Mouse (Mus musculus) limb, embryonic 14.5 days (tissue): ENCODE measurements around the gene Eif2ak2. TPM values are rescaled to one million over a fixed set of nuclear protein-coding genes. Genes with fewer than 3 reads are reported as not detected.

Experiments used
- ATAC-seq: fragments of 200-750 bp; cut with Nextera tagmentation; 2 replicates; pipeline ENCODE4 v1.8.0; 2017; ENCODE audit warnings: low read depth, moderate number of reproducible peaks, moderate TSS enrichment; ENCODE audit not compliant: low FRiP score
- DNase-seq: peaks from one replicate; pipeline ENCODE4 v3.0.0-alpha.2; 2015; ENCODE audit warnings: low spot score
- H3K27ac ChIP-seq: fragments of 300-500 bp; sonication (generic); replicated peaks from 2 replicates; pipeline ENCODE4 v1.5.1; 2014; ENCODE audit warnings: low read depth, mild to moderate bottlenecking, low read length, moderate library complexity, mixed read lengths
- H3K27me3 ChIP-seq: fragments of 300-500 bp; sonication (generic); 2 replicates; pipeline ENCODE4 v1.6.1; 2014; ENCODE audit warnings: low read length, mixed read lengths; ENCODE audit not compliant: control insufficient read depth, insufficient read depth
- H3K36me3 ChIP-seq: fragments of 300-500 bp; sonication (generic); 2 replicates; pipeline ENCODE4 v1.6.1; 2014; ENCODE audit warnings: mild to moderate bottlenecking, low read length, moderate library complexity, mixed read lengths; ENCODE audit not compliant: control insufficient read depth, insufficient read depth
- H3K4me1 ChIP-seq: fragments of 300-500 bp; sonication (generic); 2 replicates; pipeline ENCODE4 v1.6.1; 2014; ENCODE audit warnings: antibody characterized with exemption, low read length, mixed read lengths; ENCODE audit not compliant: control insufficient read depth, insufficient read depth
- H3K4me2 ChIP-seq: fragments of 300-500 bp; sonication (generic); replicated peaks from 2 replicates; pipeline ENCODE4 v1.6.1; 2014; ENCODE audit warnings: low read depth, mild to moderate bottlenecking, low read length, moderate library complexity; ENCODE audit not compliant: severe bottlenecking
- H3K4me3 ChIP-seq: fragments of 300-500 bp; sonication (generic); replicated peaks from 2 replicates; pipeline ENCODE4 v1.5.1; 2014; ENCODE audit warnings: low read length
- H3K9ac ChIP-seq: fragments of 300-500 bp; sonication (generic); 2 replicates; pipeline ENCODE4 v1.6.1; 2014; ENCODE audit warnings: mild to moderate bottlenecking, low read depth, low read length, moderate library complexity; ENCODE audit not compliant: severe bottlenecking
- H3K9me3 ChIP-seq: fragments of 300-500 bp; sonication (generic); 2 replicates; pipeline ENCODE4 v1.6.1; 2016; ENCODE audit warnings: low read length; ENCODE audit not compliant: control insufficient read depth
- POLR2A ChIP-seq: fragments of 200-500 bp; IDR thresholded peaks from 2 replicates; pipeline ENCODE4 v1.8.0; 2012; ENCODE audit warnings: inconsistent platforms, mild to moderate bottlenecking, moderate library complexity, borderline replicate concordance; ENCODE audit not compliant: insufficient read depth, insufficient read length; ENCODE audit errors: extremely low read depth
- WGBS: fragments of 180-500 bp; shearing (Covaris S2); extraction: QIAGEN DNeasy Blood & Tissue Kit; methylation state at CpG from one replicate; pipeline ENCODE4 v1.1.7; 2014; 5-methylcytosine and 5-hydroxymethylcytosine counted together
- polyA plus RNA-seq, 2 experiments: library from polyadenylated mRNA; depleted of rRNA in 1 of 2; stranded (reverse) in 1 of 2; unstranded in 1 of 2; fragments of >200 nt; fragmentation: Nextera tagmentation in 1 of 2; extraction: Ambion mirVana in 1 of 2; gene quantifications; 2 replicates each; pipeline versions ENCODE4 v1.2.1 to v1.2.3; 2012 to 2014

Gene Eif2ak2
- polyA plus RNA-seq, 2 experiments, result 7.4 to 8.7 TPM

DNA sequence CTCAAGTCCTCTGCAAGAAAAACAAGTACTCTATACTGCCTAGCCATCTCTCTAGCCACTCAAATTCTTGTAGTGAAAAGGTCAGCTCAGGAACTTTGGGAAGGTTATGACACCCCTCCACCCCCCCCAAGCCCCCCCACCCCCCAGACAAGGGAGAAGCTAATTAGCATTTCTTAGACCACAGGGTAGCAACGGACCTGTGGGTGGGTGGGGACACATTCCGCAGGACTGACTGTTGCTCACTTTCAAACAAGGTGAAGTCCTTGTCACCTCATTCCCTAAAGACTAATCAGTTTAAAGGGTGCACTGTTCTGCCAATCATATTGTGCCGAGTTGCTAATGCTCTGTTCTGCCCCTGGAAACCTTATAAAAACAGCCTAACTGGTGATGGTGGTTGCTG is 31.5 kb upstream of the Eif2ak2 start:
- Histone ChIP-seq H3K4me1 (0 out of 2 replicates have a peak, but pooled peaks cover 4% of the 10 kb centered on the region), H3K27ac (no peak overlapping the region), H3K9ac (no peak overlapping the region), H3K27me3 (no peaks in the 10 kb centered on the region), H3K9me3 (no peaks in the 10 kb centered on the region), H3K36me3 (peaks cover 3% of the 10 kb centered on the region), H3K4me2 (no peak overlapping the region), H3K4me3 (no peak overlapping the region)
- 76% methylated on average over 3 of the region's 3 CpGs for WGBS
- no peak for TF ChIP-seq POLR2A
- DNase-seq (no peak), ATAC-seq (no peak)

- Histone ChIP-seq H3K27me3 (no peaks in the 10 kb centered on the region), H3K9ac (no peak overlapping the region), H3K4me1 (0 out of 2 replicates have a peak, but pooled peaks cover 4% of the 10 kb centered on the region), H3K36me3 (no peaks in the 10 kb centered on the region), H3K9me3 (no peaks in the 10 kb centered on the region), H3K27ac (no peak overlapping the region), H3K4me2 (peak overlapping the region; percentile 43), H3K4me3 (peak overlapping the region; percentile 24)
- WGBS, result 30% methylated on average over 6 of the region's 6 CpGs
- DNase-seq (no peak), ATAC-seq (no peak)
- no peak for TF ChIP-seq POLR2A
Measured at GRCm38 (mm10) chr17:78912861-78913281, 30.5 kb upstream of the Eif2ak2 start.

- WGBS, result 68% methylated on average over 2 of the region's 2 CpGs
- Histone ChIP-seq H3K9ac (no peak overlapping the region), H3K36me3 (no peaks in the 10 kb centered on the region), H3K4me3 (no peak overlapping the region), H3K9me3 (no peaks in the 10 kb centered on the region), H3K27ac (no peak overlapping the region), H3K4me2 (no peak overlapping the region), H3K27me3 (no peaks in the 10 kb centered on the region), H3K4me1 (no peaks in the 10 kb centered on the region)
- ATAC-seq, result no peak
- TF ChIP-seq POLR2A, result no peak
- DNase-seq, result no peak
Measured at GRCm38 (mm10) chr17:78909374-78909773, 27.0 kb upstream of the Eif2ak2 start.

DNA sequence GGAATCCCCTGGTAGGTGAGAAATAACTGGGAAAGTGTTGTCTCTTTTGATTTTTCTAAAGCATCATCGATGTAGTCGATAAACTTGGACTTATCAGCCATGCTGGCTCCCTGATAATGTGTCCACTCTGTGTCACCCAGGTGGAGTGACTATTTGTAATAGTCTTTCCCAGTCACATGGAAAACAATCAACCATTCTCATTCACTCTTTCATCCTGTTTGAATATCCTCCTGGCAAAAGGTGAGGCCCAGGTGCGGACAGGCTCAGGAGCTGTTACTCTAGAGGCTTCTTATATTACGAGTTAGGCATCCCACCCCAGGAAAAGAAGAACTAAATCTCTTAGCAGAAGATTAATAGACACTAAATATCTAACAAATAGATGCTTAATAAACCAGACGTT is 24.5 kb upstream of the Eif2ak2 start, which contains the start of gene Sult6b1:
Gene Sult6b1, minus strand, starts transcription at position 101 of the 400 bp plus-strand sequence.
- WGBS, result 79% methylated on average over 5 of the region's 5 CpGs
- Histone ChIP-seq H3K4me2 (no peak within 1 kb of the TSS), H3K27ac (no peak within 1 kb of the TSS), H3K36me3 (no peaks in the 10 kb centered on the region), H3K27me3 (no peaks in the 10 kb centered on the region), H3K4me3 (no peak within 1 kb of the TSS), H3K9me3 (no peaks in the 10 kb centered on the region), H3K9ac (no peak within 1 kb of the TSS), H3K4me1 (no peaks in the 10 kb centered on the region)
- DNase-seq, result no peak
- no peak for TF ChIP-seq POLR2A
- no peak for ATAC-seq

- no peak for DNase-seq
- no peak for TF ChIP-seq POLR2A
- Histone ChIP-seq H3K4me3 (no peak overlapping the region), H3K9me3 (no peaks in the 10 kb centered on the region), H3K4me1 (no peaks in the 10 kb centered on the region), H3K9ac (no peak overlapping the region), H3K4me2 (no peak overlapping the region), H3K27ac (no peak overlapping the region), H3K27me3 (no peaks in the 10 kb centered on the region), H3K36me3 (no peaks in the 10 kb centered on the region)
- WGBS, result 78% methylated on average over 2 of the region's 2 CpGs
- no peak for ATAC-seq
Measured at GRCm38 (mm10) chr17:78903158-78903557, 20.8 kb upstream of the Eif2ak2 start.
